ENCODE assay signal across 8 mouse cellular contexts in the genomic region with DNA sequence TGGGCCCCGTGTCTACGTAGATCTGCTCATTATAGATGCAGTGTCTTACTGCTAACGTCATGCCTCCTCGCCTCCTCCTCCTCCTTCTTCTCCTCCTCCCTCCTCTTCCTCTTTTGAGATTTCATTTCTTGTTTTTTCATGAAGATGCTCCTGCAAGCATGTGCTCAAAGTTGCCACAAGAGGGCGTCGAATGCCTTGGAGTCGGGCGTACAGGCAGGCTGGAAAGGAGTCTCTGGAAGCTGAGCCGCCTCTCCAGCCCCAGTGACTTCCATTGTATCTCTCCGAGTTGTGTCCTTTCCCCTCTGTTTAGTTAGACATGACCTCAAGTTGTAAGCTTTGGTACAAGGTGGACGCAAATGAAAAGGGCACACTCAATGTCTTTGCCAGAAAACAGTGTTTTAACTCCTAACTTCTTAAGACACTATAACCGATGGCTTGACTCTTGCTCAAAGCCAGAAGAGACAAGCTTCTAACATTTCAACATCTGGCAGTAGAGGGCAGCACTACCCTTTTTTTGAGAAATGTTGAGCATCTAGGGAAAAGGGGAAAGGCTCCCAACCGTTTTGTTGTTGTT. TPM values are rescaled to one million over a fixed set of nuclear protein-coding genes. Genes with fewer than 3 reads are reported as not detected.
DNase-seq lines count a peak whose midpoint lies in the region; ATAC-seq lines count a peak whose summit lies in the region.

No protein-coding gene starts in this region.

- H3K4me1 ChIP-seq in hindbrain, embryonic 12.5 days: peaks cover 1% of the 10 kb centered on the region

- no peak overlapping the region for H3K9ac ChIP-seq in hindbrain, embryonic 12.5 days

- peaks cover 12% of the 10 kb centered on the region for H3K27me3 ChIP-seq in hindbrain, embryonic 12.5 days

- 2% methylated on average over 13 of the region's 13 CpGs for WGBS in hindbrain, embryonic 12.5 days

- H3K4me2 ChIP-seq in hindbrain, embryonic 12.5 days (replicated peaks): peak overlapping the region; percentile 46

- no peaks in the 10 kb centered on the region for H3K36me3 ChIP-seq in hindbrain, embryonic 12.5 days

- peak overlapping the region; percentile 16; the same call in 1 of the 2 replicates for H3K4me3 ChIP-seq in hindbrain, embryonic 12.5 days

- H3K27ac ChIP-seq in hindbrain, embryonic 12.5 days: no peak overlapping the region

- no peaks in the 10 kb centered on the region for H3K9me3 ChIP-seq in hindbrain, embryonic 12.5 days (replicated peaks)

- peak; percentile 94 for DNase-seq in R1 (ENCODE audit: low read depth, low spot score)
- DNase-seq in cerebellum, adult 9-10 months: peak; percentile 81
- peak; percentile 37 to 70 for DNase-seq in frontal cortex, postnatal 10 days (ENCODE audit: low spot score in 2 of 2)
- peak; percentile 35 to 60 for DNase-seq in layer of hippocampus, postnatal 25 days (ENCODE audit: extremely low spot score in 1 of 2, low spot score in 1 of 2)
- peak; percentile 69 to 77 for DNase-seq in lung, postnatal 4 days
- peak; percentile 66 for DNase-seq in retina, postnatal 7 days (ENCODE audit: low read depth, low spot score)
- DNase-seq in urinary bladder, postnatal 36 days (ENCODE audit: low spot score in 2 of 2): peak; percentile 61 to 62

- ATAC-seq in hindbrain, embryonic 12.5 days (ENCODE audit: low FRiP score): peak; percentile 88

RNA-seq across cellular contexts. Expression of gene Got1, which starts 5.9 kb away (rescaled TPM):
- polyA plus RNA-seq in hindbrain, embryonic 12.5 days (2016; fragmentation: Nextera tagmentation; extraction: Ambion mirVana): 54.9 and 58.5 TPM in 2 replicates
- total RNA-seq in layer of hippocampus, postnatal 25 days (2021): 100 to 1,000 TPM; 310 to 324 TPM
